Mouse (Mus musculus): Measurements from ENCODE around the gene Bloc1s6.

The Bloc1s6 gene

DNA sequence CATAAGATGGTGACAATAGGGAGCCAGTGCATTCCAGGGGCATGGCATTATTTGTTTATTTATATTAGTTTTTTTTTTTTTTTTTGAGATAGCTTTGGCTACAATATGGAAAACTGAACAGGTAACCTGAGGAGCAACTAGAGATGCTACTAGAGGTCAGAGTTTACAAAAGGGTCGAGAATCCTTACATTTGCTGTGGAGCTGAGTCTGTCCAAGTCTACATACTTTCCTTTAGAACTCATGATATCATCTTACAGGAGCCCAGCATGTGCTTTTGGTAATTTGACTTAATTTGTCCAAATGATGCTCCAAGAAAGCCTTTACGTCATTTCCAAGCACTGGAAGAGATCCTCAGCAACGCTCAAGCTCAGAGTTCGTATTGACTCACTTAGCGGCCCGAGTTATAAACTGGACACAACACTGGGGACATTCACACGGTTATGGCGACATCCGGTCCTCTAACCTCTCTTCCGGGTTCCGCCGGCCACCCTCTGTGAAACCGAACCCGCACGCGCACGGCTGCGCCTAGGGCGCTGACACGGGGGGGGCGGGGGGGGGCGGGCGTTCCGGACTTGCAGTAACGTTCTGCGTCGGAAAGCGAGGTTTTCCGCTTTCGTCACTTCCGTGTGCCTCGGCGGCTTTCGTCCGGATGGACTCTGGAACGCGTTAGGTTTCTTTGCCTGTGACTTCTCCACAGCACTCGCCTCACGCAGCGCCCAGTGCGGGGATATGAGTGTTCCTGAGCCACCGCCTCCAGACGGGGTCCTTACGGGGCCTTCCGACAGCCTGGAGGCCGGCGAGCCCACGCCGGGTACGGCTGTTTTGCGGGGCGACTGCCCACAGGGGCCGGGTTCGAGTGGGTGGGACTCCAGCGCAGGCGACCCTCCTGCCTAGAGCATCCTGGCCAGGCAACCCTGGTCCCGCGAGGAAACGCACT, at the start of gene Bloc1s6:
TSS of gene Bloc1s6 (plus strand) at position 610 of the 937 bp plus-strand sequence.
- DNase-seq (ENCODE audit: low spot score) = peak; percentile 73

DNA sequence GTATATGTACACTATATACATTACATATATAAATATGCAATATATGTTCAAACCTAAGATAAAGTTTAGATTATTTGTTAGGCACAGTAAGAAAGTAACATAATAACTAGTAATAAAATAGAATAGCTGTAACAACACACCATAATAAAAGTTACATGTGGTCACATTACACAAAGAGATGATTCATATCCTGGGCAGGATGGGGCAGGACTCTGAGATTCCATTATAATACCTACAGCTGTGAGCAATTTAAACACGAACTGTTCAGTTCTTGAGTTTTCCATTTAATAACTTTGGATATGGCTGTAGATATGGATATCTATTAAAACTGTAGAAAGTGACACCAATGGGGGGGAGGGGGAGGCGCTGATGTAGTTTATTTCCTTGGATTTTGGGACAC, 40.8 kb upstream of the Bloc1s6 start:
- DNase-seq (ENCODE audit: low spot score) = no peak

DNA sequence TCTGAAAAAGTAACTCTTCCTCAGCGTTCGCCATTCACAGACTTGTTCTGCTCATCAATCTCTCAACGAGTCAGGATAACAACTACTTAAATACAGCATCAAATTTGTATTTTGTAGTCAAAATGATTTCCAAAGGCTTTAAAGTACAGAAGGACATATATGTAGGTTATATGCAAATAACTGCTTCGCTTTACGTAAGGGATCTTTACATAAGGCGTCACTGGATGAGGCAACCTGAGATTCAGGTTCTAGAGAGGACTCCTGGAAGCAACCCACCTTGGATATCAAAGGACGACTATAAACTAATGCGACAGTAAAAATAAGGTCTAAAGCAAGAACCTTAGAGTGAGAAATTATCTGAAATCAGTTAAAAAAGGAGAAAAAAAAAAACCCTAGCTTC, 37.3 kb upstream of the Bloc1s6 start:
- no peak for DNase-seq (ENCODE audit: low spot score)

DNA sequence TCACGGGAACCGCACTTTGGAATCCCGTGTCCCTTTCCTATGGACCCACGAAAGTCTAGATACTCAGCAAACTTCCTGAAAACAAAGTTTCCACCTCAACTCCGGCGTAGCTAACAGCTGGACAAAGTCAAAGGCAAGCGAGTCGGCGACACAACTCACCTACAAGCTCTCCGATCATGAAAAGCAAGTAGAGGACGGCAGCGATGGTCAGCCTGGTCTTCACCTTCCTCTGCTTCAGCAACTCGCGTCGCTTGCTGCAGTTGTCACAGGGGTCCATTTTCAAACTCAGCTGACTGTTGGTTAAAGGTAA, 36.5 kb upstream of the Bloc1s6 start:
- DNase-seq (ENCODE audit: low spot score) = no peak

DNA sequence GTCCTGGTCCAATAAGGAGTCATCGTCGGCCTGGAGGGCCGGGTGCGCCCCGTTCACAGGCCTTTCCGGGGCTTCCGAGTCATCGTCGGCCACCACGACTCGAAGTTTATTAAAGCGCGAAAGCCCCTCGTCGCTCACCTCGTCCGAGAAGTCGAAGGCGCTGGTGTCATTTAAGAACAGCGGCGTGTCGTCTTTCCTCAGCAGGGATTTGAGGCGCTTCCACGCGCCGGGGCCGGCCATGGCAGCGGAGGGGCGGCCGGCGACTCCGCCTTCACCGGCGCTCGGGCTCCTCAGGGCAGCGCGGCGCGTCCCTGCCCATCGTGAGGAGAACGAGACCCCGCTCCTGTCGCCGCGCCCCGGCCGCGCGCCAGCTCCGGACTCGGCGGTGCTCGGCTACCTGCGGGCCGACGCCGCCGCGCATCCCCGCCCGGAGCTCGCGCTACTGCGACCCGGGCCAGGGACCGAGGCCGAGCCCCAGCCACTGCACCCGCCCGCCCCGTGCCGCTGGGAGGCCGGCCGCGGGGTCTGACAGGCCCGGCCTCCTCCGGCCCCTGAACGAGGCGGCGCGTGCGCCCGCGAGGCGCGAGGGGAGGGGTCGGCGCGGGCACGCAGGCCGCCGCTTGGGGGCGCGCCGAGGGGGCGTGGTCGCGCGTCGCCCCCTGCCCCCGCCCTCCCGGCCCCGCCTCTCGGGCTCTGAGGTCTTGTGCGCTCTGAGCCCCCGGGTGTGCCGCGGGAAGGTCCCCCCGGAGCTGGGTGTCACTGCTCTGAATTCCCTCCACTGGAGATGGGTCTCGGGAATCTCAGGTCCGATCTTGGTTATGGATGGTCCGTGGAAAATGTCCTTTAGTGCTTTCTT, 35.9 kb upstream of the Bloc1s6 start, which contains the start of gene Slc30a4:
TSS of gene Slc30a4 (minus strand) at position 483 of the 856 bp plus-strand sequence.
- DNase-seq (ENCODE audit: low spot score) = no peak

- DNase-seq (ENCODE audit: low spot score) = no peak
Observed at GRCm38 (mm10) chr2:122704572-122704971, 33.7 kb upstream of the Bloc1s6 start.

GRCm38 (mm10) chr2:122708080-122708479, 30.2 kb upstream of the Bloc1s6 start:
- no peak for DNase-seq (ENCODE audit: low spot score)

DNA sequence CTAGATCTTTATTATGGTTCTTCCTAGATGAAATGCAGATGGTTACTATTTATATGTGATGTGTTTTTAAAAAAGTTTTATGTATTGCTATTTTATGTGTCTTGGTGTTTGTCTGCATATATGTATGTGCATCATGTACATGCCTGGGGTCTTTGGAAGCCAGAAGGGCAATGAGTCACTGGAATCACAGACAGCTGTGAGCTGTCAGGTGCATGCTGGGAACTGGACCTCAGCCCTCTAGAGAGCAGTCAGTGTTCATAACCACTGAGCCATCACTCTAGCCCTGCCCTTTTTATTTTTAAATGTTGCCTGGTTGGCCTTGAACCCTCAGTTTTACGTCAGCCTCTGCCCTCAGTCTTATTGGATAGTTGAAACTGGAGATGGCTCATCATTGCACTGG, 29.1 kb upstream of the Bloc1s6 start:
- DNase-seq (ENCODE audit: low spot score) = no peak

DNA sequence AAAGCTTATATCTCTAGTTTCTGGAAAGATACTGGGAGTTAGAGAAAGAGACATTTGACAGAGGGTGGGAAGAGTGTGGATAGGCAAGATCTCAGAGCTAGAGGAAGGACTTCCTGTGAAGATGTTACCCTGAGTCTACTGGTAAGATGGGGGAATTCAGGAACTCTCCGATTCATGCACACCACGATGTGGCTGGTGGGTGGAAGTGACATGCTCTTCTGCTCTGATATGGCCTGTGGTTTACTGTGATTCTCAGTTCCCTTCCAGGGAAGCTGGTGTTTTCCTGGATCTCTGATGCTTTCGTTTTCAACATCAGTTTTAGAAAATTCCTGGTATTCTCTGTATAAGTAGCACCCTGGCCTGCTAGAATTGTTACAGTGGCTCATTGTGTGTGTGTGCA, 26.4 kb upstream of the Bloc1s6 start:
- DNase-seq (ENCODE audit: low spot score) = no peak

DNA sequence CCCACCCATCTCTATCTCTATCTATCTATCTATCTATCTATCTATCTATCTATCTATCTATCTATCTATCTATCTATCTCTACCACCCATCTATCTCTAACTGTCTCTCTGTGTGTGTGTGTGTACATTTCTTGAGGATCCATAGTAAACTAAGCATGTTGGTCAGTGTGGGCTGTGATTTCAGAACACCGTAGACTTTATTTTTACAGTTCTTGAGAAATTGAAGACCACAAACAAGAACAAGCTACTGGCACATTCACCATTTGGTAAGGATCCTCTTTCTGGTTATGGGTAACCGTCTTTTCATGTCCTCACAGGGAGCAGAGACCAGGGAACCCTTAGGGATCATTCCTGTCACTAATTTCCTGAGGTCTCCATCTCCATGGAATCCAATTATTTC, 25.5 kb upstream of the Bloc1s6 start:
- DNase-seq (ENCODE audit: low spot score) = no peak

GRCm38 (mm10) chr2:122715148-122715692, 23.1 kb upstream of the Bloc1s6 start:
- no peak for DNase-seq (ENCODE audit: low spot score)

DNA sequence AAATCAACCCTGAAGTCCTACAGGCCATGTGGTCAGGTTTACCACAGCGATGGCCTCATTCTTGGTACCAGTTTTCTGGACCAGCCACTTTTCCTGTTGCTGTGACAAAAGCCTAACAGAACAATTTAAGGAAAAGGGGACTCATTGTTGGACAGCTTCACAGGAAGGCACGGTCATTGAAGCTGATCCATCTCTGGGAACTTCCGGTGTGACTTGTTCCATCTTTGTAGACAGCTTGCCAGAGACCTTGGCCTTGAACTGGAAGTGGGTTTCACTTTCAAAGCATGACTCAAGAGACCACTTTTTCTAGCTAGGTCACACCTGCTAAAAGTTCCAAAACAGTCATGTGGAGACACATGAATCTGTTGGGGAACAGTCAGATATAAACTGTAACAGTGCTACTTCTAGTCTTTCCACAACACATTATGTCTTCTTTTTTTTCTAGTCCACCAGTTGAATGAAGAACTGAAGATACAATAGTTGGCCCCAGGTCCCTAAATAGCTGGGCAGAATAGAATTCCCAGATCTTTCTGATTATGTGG, 21.9 kb upstream of the Bloc1s6 start:
- DNase-seq (ENCODE audit: low spot score) = no peak

DNA sequence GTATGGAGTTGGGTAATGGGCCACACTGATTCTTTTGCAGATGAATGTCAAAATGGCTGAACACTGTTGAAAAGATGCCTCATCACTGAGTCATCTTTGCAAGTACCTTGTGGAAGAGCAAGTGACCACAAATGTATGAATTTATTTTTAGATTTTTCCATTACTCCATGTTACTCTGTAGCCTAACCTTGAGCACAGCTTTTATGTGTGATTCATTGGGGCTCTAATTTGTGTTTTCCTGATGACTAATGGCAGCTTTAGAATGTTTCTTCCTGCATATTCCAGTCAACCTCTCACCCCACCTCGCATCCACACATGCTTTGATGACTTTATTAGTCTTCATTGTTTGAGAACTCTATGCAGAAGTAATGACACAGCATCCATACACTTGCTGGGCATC, 19.1 kb upstream of the Bloc1s6 start:
- DNase-seq (ENCODE audit: low spot score) = no peak

DNA sequence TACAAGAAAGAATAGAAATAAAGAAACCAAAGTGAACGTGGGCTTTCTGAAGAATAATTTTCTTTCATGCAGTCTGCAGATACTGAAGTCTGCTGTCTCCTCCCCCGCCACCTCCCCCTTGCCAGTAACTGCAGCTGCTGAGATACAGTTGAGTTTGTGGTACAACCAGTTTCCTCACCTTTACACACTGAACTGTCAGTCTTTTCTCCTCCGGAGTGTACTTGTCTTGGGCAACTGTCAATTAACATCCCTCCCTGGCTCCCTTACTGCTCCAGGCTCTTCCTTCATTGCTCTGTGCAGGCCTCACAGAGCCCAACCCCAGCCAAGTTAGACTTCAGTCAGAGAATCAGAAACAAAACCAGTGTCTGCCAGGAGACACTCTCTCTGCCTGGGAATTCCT, 17.7 kb upstream of the Bloc1s6 start:
- DNase-seq (ENCODE audit: low spot score) = no peak

DNA sequence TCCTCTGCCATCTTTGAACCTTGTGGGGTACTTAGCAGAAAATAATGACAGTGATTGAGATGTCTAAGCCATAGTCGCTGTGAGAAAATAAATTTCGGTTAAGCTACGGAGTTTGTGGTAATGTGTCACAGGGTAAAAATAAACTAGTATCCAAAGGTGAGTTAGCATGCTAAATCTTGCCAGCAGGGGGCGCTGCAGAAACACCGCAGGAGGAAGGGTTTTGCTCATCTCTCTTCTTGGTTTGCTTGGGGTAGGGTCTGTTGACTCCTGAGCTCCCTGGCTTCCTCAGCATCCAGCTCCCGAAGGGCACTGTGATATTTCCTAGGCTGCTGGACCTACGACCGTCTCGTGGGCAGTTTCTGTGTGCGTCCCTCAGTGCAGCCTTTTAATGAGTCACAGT, 12.7 kb upstream of the Bloc1s6 start:
- peak; percentile 4 for DNase-seq (ENCODE audit: low spot score)

DNA sequence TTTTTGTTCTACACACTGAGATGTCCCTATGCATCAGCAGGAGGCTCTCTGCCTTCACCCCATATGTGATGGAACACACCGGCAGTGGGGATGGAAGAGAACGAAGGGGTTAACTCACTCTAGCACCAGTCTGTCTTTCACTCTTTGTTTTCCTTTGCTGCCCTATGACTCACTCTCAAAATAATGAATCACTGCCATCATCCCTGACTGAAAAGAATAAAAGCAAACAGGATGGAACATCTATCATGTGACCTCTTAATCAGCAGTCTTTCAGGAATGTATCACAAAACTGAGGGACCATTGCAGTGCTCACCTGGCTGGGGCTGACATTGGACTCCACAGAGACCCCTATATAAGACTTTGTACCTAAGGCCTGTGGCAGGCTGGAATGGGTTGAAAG, 6.8 kb upstream of the Bloc1s6 start:
- DNase-seq (ENCODE audit: low spot score) = no peak

GRCm38 (mm10) chr2:122739023-122739422, 720 bp downstream of the Bloc1s6 start:
- DNase-seq (ENCODE audit: low spot score) = no peak

DNA sequence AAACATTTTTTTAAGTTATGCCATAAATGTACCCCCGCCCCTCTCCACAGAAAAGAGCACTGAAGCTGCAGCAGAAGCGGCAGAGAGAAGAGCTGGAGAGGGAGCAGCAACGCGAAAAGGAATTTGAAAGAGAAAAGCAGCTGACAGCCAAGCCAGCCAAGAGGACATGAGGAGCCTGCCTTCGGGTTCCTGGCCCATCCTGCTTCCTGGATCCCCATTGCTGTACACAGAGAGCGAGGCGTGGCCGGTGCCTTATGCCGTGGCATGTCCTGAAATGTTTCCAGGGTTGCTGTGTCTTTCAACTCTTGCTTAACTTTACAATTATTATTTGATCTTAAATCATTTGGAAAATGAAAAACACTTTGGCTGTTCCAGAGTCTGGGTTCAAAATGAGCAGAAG, 8.2 kb downstream of the Bloc1s6 start:
- DNase-seq (ENCODE audit: low spot score) = no peak

- DNase-seq (ENCODE audit: low spot score) = no peak
Observed at GRCm38 (mm10) chr2:122753739-122754343, 15.5 kb downstream of the Bloc1s6 start.

DNA sequence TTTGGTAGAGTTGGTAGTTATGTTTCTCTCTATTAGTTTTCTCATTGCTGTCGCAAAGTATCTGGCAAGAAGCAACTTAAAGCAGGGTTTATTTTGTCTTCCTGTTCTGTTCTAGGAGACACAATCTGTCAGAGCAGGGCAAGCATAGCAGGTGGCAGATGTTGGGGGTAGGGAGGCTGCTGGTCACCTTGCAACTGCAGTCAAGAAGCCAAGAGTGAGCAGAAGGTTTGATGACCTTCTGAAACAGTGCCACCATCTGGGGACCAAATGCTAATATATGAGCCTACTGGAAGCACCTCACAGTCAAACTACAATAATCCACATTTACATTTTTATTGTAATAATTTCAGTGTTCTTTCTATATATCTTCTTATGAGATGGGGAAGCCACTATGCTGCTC, 21.5 kb downstream of the Bloc1s6 start:
- DNase-seq (ENCODE audit: low spot score) = no peak

GRCm38 (mm10) chr2:122762991-122763390, 24.7 kb downstream of the Bloc1s6 start:
- no peak for DNase-seq (ENCODE audit: low spot score)

DNA sequence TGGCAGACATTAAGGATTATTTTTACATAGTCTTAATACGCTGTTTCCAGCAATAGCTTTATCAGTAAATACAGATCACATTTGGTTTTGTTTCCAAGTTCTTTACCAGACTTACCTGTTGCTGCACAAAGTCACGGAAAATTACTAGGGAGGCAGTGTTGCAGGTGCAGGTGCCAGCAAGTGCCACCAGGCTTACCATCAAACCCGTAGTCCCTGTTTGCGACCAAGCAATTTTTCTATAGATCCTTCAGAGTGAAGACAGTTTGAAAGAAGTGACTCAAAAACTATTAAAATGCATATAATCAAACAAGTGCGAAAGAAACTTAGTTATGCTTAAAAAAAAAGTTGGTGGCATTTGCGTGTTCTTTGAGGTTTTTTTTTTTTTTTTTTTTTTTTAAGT, 26.2 kb downstream of the Bloc1s6 start:
- DNase-seq (ENCODE audit: low spot score) = no peak

All from spleen, adult 12 weeks (tissue).